Mouse (Mus musculus) stomach, postnatal 0 days (tissue): Measurements from ENCODE around the gene Elf2. TPM values are rescaled to one million over a fixed set of nuclear protein-coding genes. Genes with fewer than 3 reads are reported as not detected.
A peak's percentile ranks its signal among the peaks of the same experiment; 100 is the strongest.
"Not testable (repeated sequence)": the region's sequence is repeated elsewhere in the genome, so short reads cannot be mapped to it uniquely, and the experiment has no call there.

ENCODE experiments used
- ATAC-seq: fragments of 200-750 bp; cut with Nextera tagmentation; 2 replicates; pipeline ENCODE4 v1.8.0; 2017; ENCODE audit not compliant: low FRiP score, low TSS enrichment
- DNase-seq: peaks from one replicate; pipeline ENCODE4 v3.0.0-alpha.2; 2016; ENCODE audit warnings: low spot score
- H3K27ac ChIP-seq: fragments of 300-500 bp; sonication (generic); replicated peaks from 2 replicates; pipeline ENCODE4 v1.5.1; 2014; ENCODE audit warnings: mild to moderate bottlenecking, control low read depth
- H3K27me3 ChIP-seq: fragments of 300-500 bp; sonication (generic); 2 replicates; pipeline ENCODE4 v1.6.1; 2014; ENCODE audit warnings: low read length; ENCODE audit not compliant: control insufficient read depth, insufficient read depth
- H3K36me3 ChIP-seq: fragments of 300-500 bp; sonication (generic); 2 replicates; pipeline ENCODE4 v1.6.1; 2014; ENCODE audit warnings: low read length, mixed read lengths; ENCODE audit not compliant: control insufficient read depth, insufficient read depth
- H3K4me1 ChIP-seq: fragments of 300-500 bp; sonication (generic); replicated peaks from 2 replicates; pipeline ENCODE4 v1.6.1; 2014; ENCODE audit warnings: antibody characterized with exemption; ENCODE audit not compliant: control insufficient read depth, insufficient read depth
- H3K4me2 ChIP-seq: fragments of 300-500 bp; sonication (generic); replicated peaks from 2 replicates; pipeline ENCODE4 v1.6.1; 2014; ENCODE audit warnings: low read depth, mild to moderate bottlenecking, control low read depth, moderate library complexity
- H3K4me3 ChIP-seq: fragments of 300-500 bp; sonication (generic); 2 replicates; pipeline ENCODE4 v1.5.1; 2014; ENCODE audit warnings: low read depth, low read length, control low read depth
- H3K9ac ChIP-seq: fragments of 300-500 bp; sonication (generic); 2 replicates; pipeline ENCODE4 v1.6.1; 2014; ENCODE audit warnings: mild to moderate bottlenecking, low read length, control low read depth, mixed read lengths
- H3K9me3 ChIP-seq: fragments of 300-500 bp; sonication (generic); 2 replicates; pipeline ENCODE4 v1.6.1; 2016; ENCODE audit warnings: low read length; ENCODE audit not compliant: control insufficient read depth
- CTCF ChIP-seq: IDR thresholded peaks from 2 replicates; pipeline ENCODE4 v1.5.1; 2016; ENCODE audit warnings: antibody characterized with exemption, low read depth, mild to moderate bottlenecking, moderate library complexity
- EP300 ChIP-seq: optimal IDR thresholded peaks from 2 replicates; pipeline ENCODE3; 2016; ENCODE audit warnings: antibody characterized with exemption
- WGBS: fragments of 180-500 bp; shearing (Covaris S2); extraction: QIAGEN DNeasy Blood & Tissue Kit; methylation state at CpG from one replicate; pipeline ENCODE4 v1.1.7; 2014; 5-methylcytosine and 5-hydroxymethylcytosine counted together
- polyA plus RNA-seq: library from polyadenylated mRNA; unstranded; fragments of >200 nt; fragmentation: Nextera tagmentation; extraction: Ambion mirVana; gene quantifications from 2 replicates; pipeline ENCODE4 v1.2.1, GENCODE M21; 2015

Elf2 gene
- polyA plus RNA-seq, 1 experiment from 2014 or later, result 36.3 TPM

- Histone ChIP-seq H3K4me1 (no peaks in the 10 kb centered on the region), H3K36me3 (no peaks in the 10 kb centered on the region; the same call in 1 of the 2 replicates), H3K4me3 (no peak overlapping the region), H3K27me3 (no peaks in the 10 kb centered on the region), H3K9ac (no peak overlapping the region), H3K9me3 (no peaks in the 10 kb centered on the region), H3K27ac (no peak overlapping the region), H3K4me2 (no peak overlapping the region)
- 89% methylated on average over 7 of the region's 7 CpGs for WGBS
- no peak for TF ChIP-seq EP300
- TF ChIP-seq CTCF, result no peak
- ATAC-seq (no peak), DNase-seq (no peak)
Measured at GRCm38 (mm10) chr3:51322326-51322725, 18.1 kb downstream of the Elf2 start.

GRCm38 (mm10) chr3:51321141-51321540 is 19.3 kb downstream of the Elf2 start:
- Histone ChIP-seq H3K4me1 (no peaks in the 10 kb centered on the region), H3K9ac (no peak overlapping the region), H3K4me2 (no peak overlapping the region), H3K27ac (no peak overlapping the region), H3K36me3 (no peaks in the 10 kb centered on the region; the same call in 1 of the 2 replicates), H3K4me3 (no peak overlapping the region), H3K27me3 (no peaks in the 10 kb centered on the region), H3K9me3 (no peaks in the 10 kb centered on the region)
- no peak for DNase-seq
- WGBS, result 95% methylated on average over 5 of the region's 5 CpGs
- TF ChIP-seq EP300 (no peak), CTCF (no peak)
- ATAC-seq, result no peak

- TF ChIP-seq CTCF, result peak; percentile 43
- H3K9me3 ChIP-seq, H3K27me3 ChIP-seq, H3K27ac ChIP-seq, H3K4me2 ChIP-seq, H3K9ac ChIP-seq, H3K36me3 ChIP-seq, DNase-seq, ATAC-seq, H3K4me3 ChIP-seq, H3K4me1 ChIP-seq: not testable (repeated sequence)
- WGBS, result 84% methylated on average over 3 of the region's 3 CpGs
Measured at GRCm38 (mm10) chr3:51318053-51318452, 22.4 kb downstream of the Elf2 start.

- TF ChIP-seq CTCF (no peak), EP300 (no peak)
- Histone ChIP-seq H3K9ac (no peak overlapping the region), H3K4me1 (no peaks in the 10 kb centered on the region), H3K27ac (no peak overlapping the region), H3K9me3 (no peaks in the 10 kb centered on the region), H3K4me3 (no peak overlapping the region), H3K27me3 (no peaks in the 10 kb centered on the region), H3K36me3 (0 out of 2 replicates have a peak, but pooled peaks cover 2% of the 10 kb centered on the region), H3K4me2 (no peak overlapping the region)
- no peak for ATAC-seq
- DNase-seq, result no peak
- 85% methylated on average over 10 of the region's 10 CpGs for WGBS
Measured at GRCm38 (mm10) chr3:51316876-51317275, 23.6 kb downstream of the Elf2 start.

GRCm38 (mm10) chr3:51311638-51312037 is 28.8 kb downstream of the Elf2 start:
- no peak overlapping the region for H3K4me3 ChIP-seq
- no peak overlapping the region for H3K9ac ChIP-seq
- H3K4me2 ChIP-seq, result no peak overlapping the region
- TF ChIP-seq CTCF (no peak), EP300 (no peak)
- no peaks in the 10 kb centered on the region for H3K4me1 ChIP-seq
- H3K9me3 ChIP-seq, result no peaks in the 10 kb centered on the region
- WGBS, result 47% methylated on average over 9 of the region's 9 CpGs
- H3K27me3 ChIP-seq, result no peaks in the 10 kb centered on the region
- DNase-seq, result no peak
- H3K27ac ChIP-seq, result no peak overlapping the region
- 0 out of 2 replicates have a peak, but pooled peaks cover 8% of the 10 kb centered on the region for H3K36me3 ChIP-seq
- no peak for ATAC-seq

DNA sequence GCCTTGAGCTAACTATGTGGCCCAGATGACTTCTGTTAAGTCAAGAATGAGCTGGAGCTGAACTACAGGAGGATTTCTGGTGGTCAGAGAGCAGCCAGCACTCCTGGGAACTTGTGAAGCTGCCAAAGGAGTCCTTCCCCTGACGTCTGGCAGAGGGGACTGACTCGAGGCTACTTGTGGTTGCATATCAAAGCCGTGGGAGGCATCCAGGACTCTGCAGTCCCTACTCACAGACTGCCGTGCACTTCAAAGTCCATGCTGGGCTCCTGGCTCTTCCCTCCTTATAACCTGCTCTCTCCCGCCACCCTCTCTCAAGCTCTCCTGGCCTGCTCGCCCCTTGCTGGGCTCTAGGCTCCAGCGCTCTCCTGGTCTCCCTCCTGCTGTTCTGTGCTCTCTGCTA is 30.4 kb downstream of the Elf2 start:
- Histone ChIP-seq H3K4me3 (no peak overlapping the region), H3K36me3 (0 out of 2 replicates have a peak, but pooled peaks cover 11% of the 10 kb centered on the region), H3K9me3 (no peaks in the 10 kb centered on the region), H3K27me3 (no peaks in the 10 kb centered on the region), H3K4me1 (no peaks in the 10 kb centered on the region), H3K9ac (no peak overlapping the region), H3K4me2 (no peak overlapping the region), H3K27ac (no peak overlapping the region)
- no peak for DNase-seq
- no peak for ATAC-seq
- TF ChIP-seq EP300 (no peak), CTCF (no peak)
- 66% methylated on average over 7 of the region's 7 CpGs for WGBS
